Mouse (Mus musculus) embryonic facial prominence, embryonic 15.5 days (tissue): ENCODE results near the gene Cmip. TPM values are rescaled to one million over a fixed set of nuclear protein-coding genes. Genes with fewer than 3 reads are reported as not detected.

ENCODE experiments used
- ATAC-seq: fragments of 200-750 bp; cut with Nextera tagmentation; 2 replicates; pipeline ENCODE4 v1.8.0; 2017; ENCODE audit warnings: low read depth, moderate TSS enrichment; ENCODE audit not compliant: insufficient number of reproducible peaks, low FRiP score, low TSS enrichment
- H3K27ac ChIP-seq: fragments of 300-500 bp; sonication (generic); replicated peaks from 2 replicates; pipeline ENCODE4 v1.5.1; 2015; ENCODE audit warnings: mild to moderate bottlenecking, inconsistent platforms
- H3K27me3 ChIP-seq: fragments of 300-500 bp; sonication (generic); 2 replicates; pipeline ENCODE4 v1.6.1; 2015; ENCODE audit warnings: inconsistent platforms
- H3K36me3 ChIP-seq: fragments of 300-500 bp; sonication (generic); 2 replicates; pipeline ENCODE4 v1.6.1; 2015; ENCODE audit warnings: mild to moderate bottlenecking, inconsistent platforms
- H3K4me1 ChIP-seq: fragments of 300-500 bp; sonication (generic); 2 replicates; pipeline ENCODE4 v1.6.1; 2015; ENCODE audit warnings: inconsistent platforms
- H3K4me2 ChIP-seq: fragments of 300-500 bp; sonication (generic); replicated peaks from 2 replicates; pipeline ENCODE4 v1.6.1; 2015; ENCODE audit warnings: mild to moderate bottlenecking, inconsistent platforms
- H3K4me3 ChIP-seq: fragments of 300-500 bp; sonication (generic); replicated peaks from 2 replicates; pipeline ENCODE4 v1.5.1; 2015; ENCODE audit warnings: mild to moderate bottlenecking, inconsistent platforms
- H3K9ac ChIP-seq: fragments of 300-500 bp; sonication (generic); 2 replicates; pipeline ENCODE4 v1.6.1; 2015; ENCODE audit warnings: inconsistent platforms
- H3K9me3 ChIP-seq: fragments of 300-500 bp; sonication (generic); replicated peaks from 2 replicates; pipeline ENCODE4 v1.6.1; 2016; ENCODE audit warnings: inconsistent platforms
- WGBS: fragments of 180-500 bp; shearing (Covaris S2); methylation state at CpG from one replicate; pipeline ENCODE4 v1.1.7; 2015; 5-methylcytosine and 5-hydroxymethylcytosine counted together
- polyA plus RNA-seq: library from polyadenylated mRNA; unstranded; fragments of >200 nt; fragmentation: Nextera tagmentation; extraction: Ambion mirVana; gene quantifications from 2 replicates; pipeline ENCODE4 v1.2.1, GENCODE M21; 2015

Cmip gene
- polyA plus RNA-seq, 1 experiment from 2014 or later: 25.9 TPM

DNA sequence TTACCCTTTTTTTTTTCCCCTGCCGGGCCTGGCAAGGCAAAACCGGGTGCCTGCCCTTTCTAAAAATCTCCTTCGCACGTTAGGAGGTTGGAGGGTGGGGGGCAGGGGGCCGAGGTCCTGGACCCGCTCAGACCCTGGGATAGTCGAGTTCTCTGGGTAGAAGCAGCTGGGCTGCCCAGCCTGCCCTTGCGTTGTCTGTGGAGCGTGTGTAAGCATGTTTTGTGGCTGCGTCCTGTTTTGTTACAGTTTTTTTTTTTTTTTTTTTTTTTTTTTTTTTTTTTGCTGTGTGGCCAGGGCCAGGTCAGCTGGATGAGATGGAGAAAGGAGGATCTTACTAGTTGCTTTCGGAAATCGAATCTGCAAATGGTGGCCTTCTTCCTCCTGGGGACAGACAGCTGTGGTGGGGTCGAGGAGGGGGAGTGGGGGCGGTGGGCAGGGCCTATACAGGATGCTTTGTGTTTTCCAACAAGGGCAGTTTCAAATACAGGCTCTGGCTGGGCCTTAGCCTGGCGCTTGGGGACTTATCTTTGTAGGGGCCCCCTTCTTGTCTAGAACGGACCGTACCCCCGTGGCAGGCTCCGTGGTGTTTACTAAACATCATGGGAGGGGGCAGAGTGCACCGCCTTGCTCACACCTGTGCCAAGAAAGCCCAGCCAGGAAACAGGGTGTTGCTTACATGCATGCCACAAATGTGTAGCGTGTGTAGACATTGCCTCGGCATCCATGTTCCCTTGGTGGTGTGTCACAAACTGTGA, 1.1 kb downstream of the Cmip start:
- Histone ChIP-seq H3K27ac (peak overlapping the region; percentile 91), H3K27me3 (no peaks in the 10 kb centered on the region), H3K4me2 (peak overlapping the region; percentile 84), H3K4me1 (peaks cover 50% of the 10 kb centered on the region), H3K9me3 (no peaks in the 10 kb centered on the region), H3K36me3 (no peaks in the 10 kb centered on the region), H3K4me3 (peak overlapping the region; percentile 95), H3K9ac (peak overlapping the region; percentile 74)
- WGBS: 1% methylated on average over 22 of the region's 22 CpGs
- ATAC-seq: no peak

DNA sequence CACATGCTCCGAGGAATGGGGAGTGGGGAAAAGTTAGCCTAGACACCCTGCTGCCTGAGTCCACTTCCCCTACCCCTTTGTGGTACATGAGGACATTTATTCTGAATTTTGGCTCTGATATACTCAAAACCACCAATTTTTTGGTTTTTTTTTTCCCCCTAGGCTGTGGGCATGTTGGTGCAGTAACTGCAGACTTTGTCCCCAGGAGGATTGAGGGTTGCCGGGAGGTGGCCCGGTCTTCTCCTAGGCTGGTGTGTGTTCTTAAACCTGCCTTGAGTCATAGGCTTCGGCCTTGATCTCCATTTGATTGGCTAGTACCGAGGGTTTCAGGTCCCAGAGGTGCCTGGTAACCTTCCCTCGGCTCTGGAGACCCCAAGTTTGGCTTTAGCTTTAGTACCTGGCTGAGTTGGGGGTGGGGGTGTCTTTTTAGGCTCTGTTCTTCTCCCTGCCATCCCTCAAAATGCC, 1.7 kb downstream of the Cmip start:
- no peaks in the 10 kb centered on the region for H3K36me3 ChIP-seq
- WGBS: 21% methylated on average over 6 of the region's 6 CpGs

DNA sequence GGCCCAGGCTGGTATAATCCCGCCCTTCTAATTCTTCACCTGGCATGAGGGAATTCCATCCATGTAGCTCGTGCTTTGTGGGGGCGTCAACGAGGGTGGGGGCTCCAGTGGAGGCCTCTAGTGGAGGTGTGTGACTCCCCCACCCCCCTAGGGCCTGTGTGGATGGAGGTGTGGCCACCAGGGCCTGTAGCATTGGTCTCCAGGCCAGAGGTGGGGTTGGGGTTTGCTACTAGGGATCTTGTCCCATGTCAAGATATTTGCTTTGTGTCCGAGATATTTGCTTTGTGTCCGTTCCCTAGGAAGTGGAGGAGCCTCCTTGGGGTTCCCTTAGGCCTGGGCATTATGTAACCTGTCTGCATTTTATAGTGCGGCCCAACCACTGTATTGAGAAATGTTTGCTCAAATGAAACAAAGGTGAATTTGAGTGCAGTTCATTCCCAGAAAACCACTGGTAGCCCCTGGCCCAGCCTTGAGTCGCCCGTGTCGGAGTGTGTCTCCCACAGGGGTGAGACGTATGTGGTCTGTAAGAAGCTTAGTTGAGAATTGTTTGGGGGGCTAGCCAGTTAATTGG, 2.7 kb downstream of the Cmip start:
- H3K9me3 ChIP-seq: no peaks in the 10 kb centered on the region
- H3K4me2 ChIP-seq: peak overlapping the region; percentile 84
- H3K9ac ChIP-seq: no peak overlapping the region; the same call in 1 of the 2 replicates
- H3K27me3 ChIP-seq: no peaks in the 10 kb centered on the region
- peak overlapping the region; percentile 91; the same call in 1 of the 2 replicates for H3K27ac ChIP-seq
- peaks cover 56% of the 10 kb centered on the region for H3K4me1 ChIP-seq
- 49% methylated on average over 11 of the region's 11 CpGs for WGBS
- H3K36me3 ChIP-seq: no peaks in the 10 kb centered on the region
- no peak for ATAC-seq
- peak overlapping the region; percentile 95 for H3K4me3 ChIP-seq

More for the DNA sequence above, 1.7 kb downstream of the Cmip start:
- no peaks in the 10 kb centered on the region for H3K9me3 ChIP-seq
- H3K27ac ChIP-seq: peak overlapping the region; percentile 91
- ATAC-seq: no peak
- H3K4me3 ChIP-seq: peak overlapping the region; percentile 95
- H3K4me1 ChIP-seq: peaks cover 56% of the 10 kb centered on the region
- peak overlapping the region; percentile 84 for H3K4me2 ChIP-seq
- H3K9ac ChIP-seq: peak overlapping the region; percentile 74
- no peaks in the 10 kb centered on the region for H3K27me3 ChIP-seq

DNA sequence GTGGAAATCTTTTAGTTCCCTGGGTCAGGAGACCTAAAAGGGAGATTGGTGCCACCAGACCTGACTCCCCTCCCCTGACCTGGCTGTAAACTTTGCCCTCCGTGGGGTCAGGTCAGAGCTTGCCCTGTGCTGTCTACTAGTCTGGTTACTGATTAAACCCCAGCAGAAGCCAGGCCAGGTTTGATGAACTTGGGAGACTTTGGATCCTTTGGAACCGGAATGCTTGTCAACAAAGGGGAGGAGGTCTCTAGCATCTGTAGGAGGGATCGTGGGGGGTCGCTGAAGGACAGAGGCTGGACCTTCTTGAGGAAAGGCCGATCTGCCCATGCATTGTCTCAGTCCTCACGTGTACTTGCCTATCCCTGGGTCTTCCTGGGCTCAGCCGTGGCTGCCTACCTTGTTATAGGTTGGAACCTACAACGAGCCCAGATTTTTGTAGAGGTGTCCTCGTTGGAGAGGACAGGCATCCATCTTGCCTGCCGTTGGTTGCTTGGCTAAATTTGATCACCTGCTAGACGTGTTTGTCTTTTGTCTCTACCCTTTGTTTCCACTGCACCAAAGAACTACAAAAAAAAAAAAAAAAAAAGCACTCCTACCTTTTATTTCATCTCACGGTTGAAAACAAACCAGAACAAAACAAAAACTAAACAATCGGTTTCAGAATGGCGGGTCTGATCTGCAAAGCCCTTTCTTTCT, 3.5 kb downstream of the Cmip start:
- Histone ChIP-seq H3K9me3 (no peaks in the 10 kb centered on the region), H3K4me1 (peaks cover 56% of the 10 kb centered on the region), H3K36me3 (no peaks in the 10 kb centered on the region), H3K4me3 (peak overlapping the region; percentile 95; the same call in 1 of the 2 replicates), H3K9ac (no peak overlapping the region), H3K27ac (peak overlapping the region; percentile 55; the same call in 1 of the 2 replicates), H3K27me3 (no peaks in the 10 kb centered on the region), H3K4me2 (peak overlapping the region; percentile 84)
- no peak for ATAC-seq
- 20% methylated on average over 14 of the region's 14 CpGs for WGBS

DNA sequence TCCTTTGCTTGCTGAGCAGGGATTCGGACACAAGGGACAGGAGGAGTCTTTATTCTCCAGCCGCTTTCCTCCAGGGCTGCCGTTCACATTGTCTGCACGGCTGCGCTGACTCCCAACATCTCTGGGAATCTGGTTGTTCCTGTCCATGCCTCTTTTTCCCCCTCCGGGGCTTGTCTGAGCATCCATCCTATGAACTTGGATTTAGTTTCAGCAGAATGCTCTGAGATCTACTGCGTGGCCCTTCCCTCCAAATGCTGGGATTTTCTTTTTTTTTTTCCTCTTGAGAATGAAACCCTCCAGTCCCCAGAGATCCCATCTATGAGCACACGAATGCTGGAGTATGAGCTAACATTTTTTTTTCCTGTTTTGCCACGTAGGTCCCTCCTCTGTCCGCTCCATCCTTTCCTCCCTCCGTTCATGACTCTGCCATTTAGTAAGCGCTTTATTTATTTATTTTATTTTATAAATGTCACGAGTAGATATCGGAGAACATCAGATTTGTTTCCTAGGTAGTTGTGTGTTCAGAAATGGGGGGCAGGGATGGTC, 4.1 kb downstream of the Cmip start:
- Histone ChIP-seq H3K27ac (0 out of 2 replicates have a peak overlapping the region, but pooled peaks have one; percentile 55), H3K9ac (no peak overlapping the region), H3K9me3 (no peaks in the 10 kb centered on the region), H3K27me3 (no peaks in the 10 kb centered on the region), H3K4me1 (peaks cover 55% of the 10 kb centered on the region), H3K4me3 (peak overlapping the region; percentile 95; the same call in 1 of the 2 replicates), H3K4me2 (peak overlapping the region; percentile 84), H3K36me3 (no peaks in the 10 kb centered on the region)
- ATAC-seq: no peak
- 21% methylated on average over 14 of the region's 14 CpGs for WGBS

DNA sequence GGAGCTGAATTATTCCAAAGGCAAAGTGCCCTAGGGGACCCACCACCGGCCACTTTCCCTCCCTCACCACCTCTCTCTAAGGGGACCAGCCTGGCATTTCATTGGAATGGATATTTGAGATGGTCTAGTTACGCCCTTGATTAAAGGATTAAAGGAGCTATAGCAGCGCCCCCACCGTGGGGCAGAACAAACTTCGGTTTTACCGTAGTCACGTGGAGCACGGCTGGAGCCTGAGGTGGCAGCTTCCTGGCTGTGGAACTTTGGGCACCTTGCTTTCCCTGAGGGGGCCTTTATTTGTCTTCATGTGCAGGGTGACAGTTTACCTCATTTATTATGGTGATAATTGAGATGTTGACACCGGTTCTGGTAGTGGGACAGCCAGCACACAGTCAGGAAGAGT, 4.8 kb downstream of the Cmip start:
- Histone ChIP-seq H3K27ac (0 out of 2 replicates have a peak overlapping the region, but pooled peaks have one; percentile 17), H3K4me2 (peak overlapping the region; percentile 84), H3K4me3 (peak overlapping the region; percentile 95; the same call in 1 of the 2 replicates), H3K9me3 (no peaks in the 10 kb centered on the region), H3K27me3 (no peaks in the 10 kb centered on the region), H3K36me3 (no peaks in the 10 kb centered on the region), H3K9ac (no peak overlapping the region), H3K4me1 (peaks cover 53% of the 10 kb centered on the region)
- no peak for ATAC-seq
- WGBS: 21% methylated on average over 9 of the region's 9 CpGs

DNA sequence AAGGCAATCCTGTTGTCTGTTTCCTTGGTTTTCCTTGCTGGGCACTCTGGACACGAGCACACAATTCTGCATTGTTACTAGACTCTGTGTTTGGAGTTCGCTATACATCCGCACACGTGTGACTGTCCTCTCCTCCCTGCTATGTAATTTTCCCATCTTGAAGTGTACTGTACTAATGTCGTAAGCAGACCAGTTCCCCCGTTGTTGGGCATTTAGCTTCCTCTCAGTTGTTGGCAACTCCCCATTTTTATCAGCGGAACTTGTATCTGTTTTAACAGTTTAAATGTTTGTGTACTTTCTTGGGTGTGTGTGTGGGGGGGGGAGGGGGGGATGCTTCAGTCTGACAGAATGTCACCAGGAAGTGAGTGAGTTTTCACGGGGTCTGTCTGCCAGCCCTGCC, 5.8 kb downstream of the Cmip start:
- ATAC-seq: no peak
- Histone ChIP-seq H3K27ac (no peak overlapping the region), H3K27me3 (no peaks in the 10 kb centered on the region), H3K4me1 (peaks cover 53% of the 10 kb centered on the region), H3K9ac (no peak overlapping the region), H3K9me3 (no peaks in the 10 kb centered on the region), H3K4me3 (no peak overlapping the region), H3K36me3 (no peaks in the 10 kb centered on the region), H3K4me2 (no peak overlapping the region)
- 53% methylated on average over 8 of the region's 8 CpGs for WGBS

DNA sequence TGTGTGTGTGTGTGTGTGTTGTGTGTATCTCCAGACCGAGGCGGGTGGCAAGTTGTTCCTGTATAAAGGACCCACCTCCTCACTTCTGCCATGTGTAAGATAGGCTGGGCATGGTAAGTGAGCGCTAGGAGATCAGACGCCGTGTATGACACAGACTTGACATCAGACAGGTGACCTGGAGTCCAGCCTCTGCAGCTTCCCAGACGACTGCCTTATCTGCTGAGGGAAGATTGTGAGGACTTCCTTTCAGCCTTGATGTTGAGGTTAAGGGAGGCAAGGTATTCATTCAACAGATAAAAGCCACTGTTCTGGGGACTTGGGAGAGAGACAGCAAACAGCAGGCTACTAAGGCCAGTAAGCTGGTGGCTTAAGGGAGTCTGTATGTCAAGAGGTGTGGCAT, 6.6 kb downstream of the Cmip start:
- Histone ChIP-seq H3K4me1 (peaks cover 49% of the 10 kb centered on the region), H3K27ac (no peak overlapping the region), H3K27me3 (no peaks in the 10 kb centered on the region), H3K4me2 (no peak overlapping the region), H3K9me3 (no peaks in the 10 kb centered on the region), H3K36me3 (no peaks in the 10 kb centered on the region), H3K9ac (no peak overlapping the region), H3K4me3 (no peak overlapping the region)
- no peak for ATAC-seq
- WGBS: 58% methylated on average over 6 of the region's 6 CpGs

DNA sequence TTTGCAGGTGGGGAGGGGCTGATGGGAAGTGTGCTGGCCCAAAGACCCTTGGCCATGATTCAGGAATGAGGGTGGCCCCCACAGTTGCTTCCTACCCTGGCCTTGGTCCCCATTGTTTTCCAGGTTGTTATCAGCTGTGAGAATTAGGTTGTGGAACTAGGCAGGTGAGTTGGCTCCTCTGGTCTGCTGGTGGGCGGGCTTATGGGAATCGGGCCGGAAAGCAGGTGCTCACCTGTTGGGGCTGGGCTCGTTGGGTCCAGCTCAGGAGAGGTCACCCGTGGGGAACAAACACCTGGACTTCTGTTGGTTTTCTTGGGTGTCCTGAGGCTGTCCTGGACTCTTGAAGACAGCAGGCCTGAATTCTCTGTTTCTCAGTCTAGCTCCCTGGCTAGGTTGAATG, 8.2 kb downstream of the Cmip start:
- 84% methylated on average over 5 of the region's 5 CpGs for WGBS
- no peak overlapping the region for H3K4me3 ChIP-seq
- H3K9ac ChIP-seq: no peak overlapping the region
- no peaks in the 10 kb centered on the region for H3K27me3 ChIP-seq
- H3K9me3 ChIP-seq: no peaks in the 10 kb centered on the region
- H3K4me2 ChIP-seq: no peak overlapping the region
- H3K4me1 ChIP-seq: peaks cover 33% of the 10 kb centered on the region
- ATAC-seq: no peak
- H3K27ac ChIP-seq: no peak overlapping the region
- no peaks in the 10 kb centered on the region for H3K36me3 ChIP-seq

DNA sequence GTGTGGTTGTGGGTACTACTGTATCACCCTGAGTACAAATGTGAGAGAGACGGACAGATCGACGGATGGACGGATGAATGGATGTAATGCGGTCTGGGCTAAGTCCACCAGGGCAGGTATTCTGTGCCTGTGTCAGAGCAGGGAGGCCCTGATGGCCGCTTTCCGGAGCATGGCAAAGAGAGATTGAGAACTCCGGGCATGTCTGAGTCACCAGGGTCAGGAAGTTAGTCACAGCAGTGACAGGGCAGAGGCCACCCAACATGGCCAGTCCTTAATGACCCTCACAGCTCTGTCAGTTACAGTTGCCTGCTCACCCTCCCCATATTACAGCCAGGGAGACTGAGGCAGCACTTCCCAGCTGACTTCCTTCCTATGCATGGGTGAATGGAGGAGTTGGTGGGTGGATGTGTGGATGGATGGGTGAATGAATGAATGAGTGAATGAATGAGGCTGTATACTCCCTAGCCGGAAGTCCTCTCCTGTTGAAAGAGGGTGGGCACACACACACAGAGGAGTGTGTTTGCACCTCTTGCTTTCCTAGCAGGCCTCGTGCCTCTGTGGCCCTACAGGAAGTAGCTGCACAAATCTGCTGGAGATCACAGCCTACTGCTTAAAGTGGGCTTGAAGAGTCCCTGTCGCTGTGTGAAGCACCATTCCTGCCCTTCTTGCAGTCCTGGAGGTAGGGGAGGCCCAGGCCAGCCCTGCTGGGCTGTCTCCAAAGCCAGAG, 10.7 kb downstream of the Cmip start:
- H3K36me3 ChIP-seq: no peaks in the 10 kb centered on the region
- peaks cover 11% of the 10 kb centered on the region for H3K4me1 ChIP-seq
- WGBS: 82% methylated on average over 11 of the region's 11 CpGs
- no peak overlapping the region for H3K27ac ChIP-seq
- no peaks in the 10 kb centered on the region for H3K27me3 ChIP-seq
- no peak overlapping the region for H3K4me2 ChIP-seq
- no peaks in the 10 kb centered on the region for H3K9me3 ChIP-seq
- H3K9ac ChIP-seq: no peak overlapping the region
- no peak overlapping the region for H3K4me3 ChIP-seq
- no peak for ATAC-seq
